Mouse (Mus musculus): ENCODE measurements around the gene Kank2.
A peak's percentile ranks its signal among the peaks of the same experiment; 100 is the strongest.
"Not testable (repeated sequence)": the region's sequence is repeated elsewhere in the genome, so short reads cannot be mapped to it uniquely, and the experiment has no call there.

Kank2 gene

GRCm38 (mm10) chr9:21781657-21782468, 16.7 kb downstream of the Kank2 start:
- Histone ChIP-seq H3K36me3 (ENCODE audit: control insufficient read depth, insufficient read depth, low read length, poor library complexity, severe bottlenecking) (no peaks in the 10 kb centered on the region), H3K27me3 (ENCODE audit: control insufficient read depth, insufficient read depth, low read length, poor library complexity, severe bottlenecking) (no peaks in the 10 kb centered on the region)
- no peak for DNase-seq (ENCODE audit: low read depth, low spot score)

DNA sequence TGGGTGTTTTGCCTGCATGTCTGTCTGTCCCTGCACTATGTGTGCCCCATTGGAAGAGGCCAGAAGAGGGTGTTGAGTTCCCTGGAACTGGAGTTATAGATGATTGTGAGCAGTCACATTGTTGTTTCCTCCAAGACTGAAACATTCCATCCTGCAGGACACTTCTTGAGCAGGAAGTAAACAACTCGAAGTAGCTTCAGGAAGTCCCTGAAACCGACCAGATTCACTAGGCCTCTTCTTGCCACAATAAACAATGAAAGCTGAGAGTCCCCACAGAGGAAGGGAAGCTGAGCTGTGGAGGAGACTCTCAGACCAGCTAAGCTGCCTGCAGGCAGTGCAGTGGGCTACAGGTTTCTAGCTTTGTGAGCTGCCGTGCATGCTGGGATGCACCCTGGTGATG, 20.8 kb downstream of the Kank2 start:
- Histone ChIP-seq H3K36me3 (ENCODE audit: control insufficient read depth, insufficient read depth, low read length, poor library complexity, severe bottlenecking) (no peaks in the 10 kb centered on the region), H3K27me3 (ENCODE audit: control insufficient read depth, insufficient read depth, low read length, poor library complexity, severe bottlenecking) (no peaks in the 10 kb centered on the region)
- no peak for DNase-seq (ENCODE audit: low read depth, low spot score)

DNA sequence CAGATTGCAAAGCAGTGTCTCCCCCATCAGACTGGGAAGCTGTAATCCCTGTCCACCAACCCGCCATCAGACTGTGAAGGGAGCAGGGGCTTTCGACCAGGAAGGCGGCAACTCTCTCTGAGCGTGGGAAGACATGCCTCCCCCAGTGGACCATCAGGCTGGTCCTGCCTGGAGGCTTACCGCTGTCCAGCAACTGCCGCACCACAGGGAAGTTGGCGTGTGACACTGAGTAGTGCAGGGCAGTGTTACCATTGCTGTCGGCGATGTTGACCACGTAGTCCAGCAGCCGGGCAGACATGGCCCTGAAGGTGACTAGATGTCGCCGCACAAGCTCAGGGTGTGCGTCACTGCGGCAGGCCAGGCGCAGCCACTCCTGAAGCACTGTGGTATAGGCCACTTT, 24.2 kb downstream of the Kank2 start:
- H3K36me3 ChIP-seq (ENCODE audit: control insufficient read depth, insufficient read depth, low read length, poor library complexity, severe bottlenecking): no peaks in the 10 kb centered on the region
- DNase-seq (ENCODE audit: low read depth, low spot score): no peak
- H3K27me3 ChIP-seq (ENCODE audit: control insufficient read depth, insufficient read depth, low read length, poor library complexity, severe bottlenecking): no peaks in the 10 kb centered on the region

DNA sequence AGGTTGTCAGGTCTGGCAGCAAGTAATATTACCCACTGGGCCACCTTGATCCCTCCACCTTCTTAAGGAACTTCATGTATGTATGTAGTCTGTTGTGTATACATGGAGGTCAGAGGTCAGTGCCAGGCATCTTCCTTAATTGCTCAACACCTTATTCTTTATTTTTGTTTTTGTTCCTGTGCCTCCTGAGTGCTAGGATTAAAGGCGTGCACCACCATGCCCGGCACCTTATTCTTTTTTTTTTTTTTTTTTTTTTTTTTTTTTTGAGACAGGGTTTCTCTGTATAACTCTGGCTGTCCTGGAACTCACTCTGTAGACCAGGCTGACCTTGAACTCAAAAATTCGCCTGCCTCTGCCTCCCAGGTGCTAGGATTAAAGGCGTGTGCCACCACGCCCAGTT, 25.1 kb downstream of the Kank2 start:
- H3K27me3 ChIP-seq (ENCODE audit: control insufficient read depth, insufficient read depth, low read length, poor library complexity, severe bottlenecking); DNase-seq (ENCODE audit: low read depth, low spot score): not testable (repeated sequence)

DNA sequence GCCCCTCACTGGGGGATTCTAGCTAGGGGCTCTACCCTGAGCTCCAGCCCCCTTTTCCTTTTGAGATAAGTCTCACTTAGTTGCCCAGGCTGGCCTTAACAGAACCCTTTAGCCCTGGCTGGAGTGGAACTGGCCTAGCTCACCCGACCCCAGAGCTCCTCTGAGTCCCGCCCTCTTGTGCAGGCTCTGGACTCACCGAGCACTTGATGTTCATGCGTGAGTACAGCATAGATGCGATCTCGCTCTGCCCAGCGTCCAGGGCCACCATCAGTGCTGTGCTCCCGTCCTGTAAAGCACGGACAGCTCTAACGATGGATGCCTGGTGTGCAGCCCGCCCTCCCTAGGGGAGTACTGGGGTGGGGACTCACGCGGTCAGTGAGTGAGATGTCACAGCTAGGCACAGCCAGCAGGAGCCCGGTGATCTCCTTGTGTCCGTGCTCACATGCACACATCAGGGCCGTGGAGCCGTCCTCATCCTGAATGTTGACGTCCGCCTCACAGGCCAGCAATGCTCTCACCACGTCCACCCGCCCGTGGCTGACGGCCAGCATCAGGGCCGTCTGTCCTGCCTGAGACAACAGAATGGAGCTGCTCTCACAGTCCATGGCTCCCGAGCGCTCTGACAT, 28.9 kb downstream of the Kank2 start:
- Histone ChIP-seq H3K36me3 (ENCODE audit: control insufficient read depth, insufficient read depth, low read length, poor library complexity, severe bottlenecking) (no peaks in the 10 kb centered on the region), H3K27me3 (ENCODE audit: control insufficient read depth, insufficient read depth, low read length, poor library complexity, severe bottlenecking) (no peaks in the 10 kb centered on the region)
- no peak for DNase-seq (ENCODE audit: low read depth, low spot score)

More for the DNA sequence above, 25.1 kb downstream of the Kank2 start:
- H3K36me3 ChIP-seq (ENCODE audit: control insufficient read depth, insufficient read depth, low read length, poor library complexity, severe bottlenecking): not testable (repeated sequence)

- DNase-seq (ENCODE audit: low read depth, low spot score): no peak
- Histone ChIP-seq H3K27me3 (ENCODE audit: control insufficient read depth, insufficient read depth, low read length, poor library complexity, severe bottlenecking) (no peaks in the 10 kb centered on the region), H3K36me3 (ENCODE audit: control insufficient read depth, insufficient read depth, low read length, poor library complexity, severe bottlenecking) (no peaks in the 10 kb centered on the region)
These were observed 29.8 kb downstream of the Kank2 start for GRCm38 (mm10) chr9:21768511-21769411.

GRCm38 (mm10) chr9:21767896-21768295, 30.6 kb downstream of the Kank2 start:
- Histone ChIP-seq H3K27me3 (ENCODE audit: control insufficient read depth, insufficient read depth, low read length, poor library complexity, severe bottlenecking) (no peaks in the 10 kb centered on the region), H3K36me3 (ENCODE audit: control insufficient read depth, insufficient read depth, low read length, poor library complexity, severe bottlenecking) (no peaks in the 10 kb centered on the region)
- DNase-seq (ENCODE audit: low read depth, low spot score): no peak

DNA sequence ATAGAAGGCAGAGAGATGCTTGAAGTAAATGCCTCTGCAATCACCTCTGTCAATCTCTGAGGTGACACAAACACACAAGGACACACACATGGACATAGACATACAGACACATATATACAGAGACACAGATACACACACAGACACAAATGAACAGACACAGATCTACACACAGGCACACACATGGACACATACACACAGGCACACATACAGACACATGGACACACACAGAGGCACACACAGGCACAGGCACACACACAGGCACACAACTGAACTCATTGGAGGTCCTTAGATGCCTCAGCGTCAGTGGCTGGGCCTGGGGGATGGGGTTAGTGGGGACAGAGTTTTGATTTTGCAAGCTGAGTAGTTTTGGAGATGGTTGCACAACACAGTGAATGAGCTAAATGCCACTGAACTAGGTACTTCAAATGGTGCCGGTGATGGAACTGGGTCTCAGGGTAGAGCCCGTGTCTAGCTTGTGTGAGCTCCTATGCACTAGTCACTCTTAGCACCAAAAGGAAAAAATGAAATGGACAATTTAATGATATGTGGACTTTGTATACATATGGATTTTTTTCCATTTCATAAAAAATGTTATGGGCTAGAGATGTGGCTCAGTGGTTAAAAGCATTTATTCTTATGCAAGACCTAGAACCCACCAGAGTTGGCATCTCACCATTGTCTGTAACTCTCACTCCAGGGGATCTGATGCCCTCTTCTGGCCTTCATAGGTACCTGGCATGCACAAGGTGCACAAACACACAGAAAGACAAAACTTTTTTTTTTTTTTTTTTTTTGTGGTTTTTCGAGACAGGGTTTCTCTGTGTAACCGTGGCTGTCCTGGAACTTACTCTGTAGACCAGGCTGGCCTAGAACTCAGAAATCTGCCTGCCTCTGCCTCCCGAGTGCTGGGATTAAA, 34.2 kb downstream of the Kank2 start:
- Histone ChIP-seq H3K36me3 (ENCODE audit: control insufficient read depth, insufficient read depth, low read length, poor library complexity, severe bottlenecking) (no peaks in the 10 kb centered on the region), H3K27me3 (ENCODE audit: control insufficient read depth, insufficient read depth, low read length, poor library complexity, severe bottlenecking) (no peaks in the 10 kb centered on the region)
- DNase-seq (ENCODE audit: low read depth, low spot score): no peak

- Histone ChIP-seq H3K27me3 (ENCODE audit: control insufficient read depth, insufficient read depth, low read length, poor library complexity, severe bottlenecking) (no peaks in the 10 kb centered on the region), H3K36me3 (ENCODE audit: control insufficient read depth, insufficient read depth, low read length, poor library complexity, severe bottlenecking) (no peaks in the 10 kb centered on the region)
- no peak for DNase-seq (ENCODE audit: low read depth, low spot score)
These were observed 36.4 kb downstream of the Kank2 start for GRCm38 (mm10) chr9:21762135-21762534.

- DNase-seq (ENCODE audit: low read depth, low spot score): peak; percentile 99
- no peaks in the 10 kb centered on the region for H3K27me3 ChIP-seq (ENCODE audit: control insufficient read depth, insufficient read depth, low read length, poor library complexity, severe bottlenecking)
- no peaks in the 10 kb centered on the region for H3K36me3 ChIP-seq (ENCODE audit: control insufficient read depth, insufficient read depth, low read length, poor library complexity, severe bottlenecking)
These were observed 38.1 kb downstream of the Kank2 start, which contains the start of gene Spc24 for GRCm38 (mm10) chr9:21760155-21761088. Gene Spc24, minus strand, starts transcription at chr9:21760303.

DNA sequence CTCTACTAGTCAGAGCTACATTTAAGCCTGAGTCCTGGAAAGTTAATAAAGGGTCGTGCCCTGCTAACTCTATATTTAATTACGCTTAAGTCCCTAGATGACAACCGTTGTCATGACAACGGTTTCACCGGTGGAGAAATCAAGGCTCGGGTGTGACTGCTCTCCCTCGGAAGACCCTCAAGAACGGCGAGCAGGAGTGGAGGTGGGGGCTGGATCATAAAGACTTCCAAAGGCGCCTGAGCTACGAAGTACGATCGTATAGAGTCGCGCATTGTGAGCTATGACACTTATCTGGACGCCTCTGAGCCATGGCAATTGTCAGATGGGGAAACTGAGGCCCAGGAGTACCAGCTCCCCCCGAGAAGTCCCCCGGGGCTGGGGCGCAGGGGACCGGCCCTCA, 38.8 kb downstream of the Kank2 start:
- Histone ChIP-seq H3K27me3 (ENCODE audit: control insufficient read depth, insufficient read depth, low read length, poor library complexity, severe bottlenecking) (no peaks in the 10 kb centered on the region), H3K36me3 (ENCODE audit: control insufficient read depth, insufficient read depth, low read length, poor library complexity, severe bottlenecking) (no peaks in the 10 kb centered on the region)
- no peak for DNase-seq (ENCODE audit: low read depth, low spot score)

GRCm38 (mm10) chr9:21758576-21759529, 39.7 kb downstream of the Kank2 start:
- Histone ChIP-seq H3K27me3 (ENCODE audit: control insufficient read depth, insufficient read depth, low read length, poor library complexity, severe bottlenecking) (no peaks in the 10 kb centered on the region), H3K36me3 (ENCODE audit: control insufficient read depth, insufficient read depth, low read length, poor library complexity, severe bottlenecking) (no peaks in the 10 kb centered on the region)
- DNase-seq (ENCODE audit: low read depth, low spot score): no peak

All from splenic B cell, adult 2 months (primary cell).